Mouse (Mus musculus): ENCODE measurements around the gene Spib. TPM values are rescaled to one million over a fixed set of nuclear protein-coding genes. Genes with fewer than 3 reads are reported as not detected.

The Spib gene
- under 1 TPM in 1 of 2 experiments, not detected in 1; 0.14 TPM for total RNA-seq (2021)
- long read RNA-seq, experiment 1: 0 reads
- long read RNA-seq, experiment 2: 0 reads

DNA sequence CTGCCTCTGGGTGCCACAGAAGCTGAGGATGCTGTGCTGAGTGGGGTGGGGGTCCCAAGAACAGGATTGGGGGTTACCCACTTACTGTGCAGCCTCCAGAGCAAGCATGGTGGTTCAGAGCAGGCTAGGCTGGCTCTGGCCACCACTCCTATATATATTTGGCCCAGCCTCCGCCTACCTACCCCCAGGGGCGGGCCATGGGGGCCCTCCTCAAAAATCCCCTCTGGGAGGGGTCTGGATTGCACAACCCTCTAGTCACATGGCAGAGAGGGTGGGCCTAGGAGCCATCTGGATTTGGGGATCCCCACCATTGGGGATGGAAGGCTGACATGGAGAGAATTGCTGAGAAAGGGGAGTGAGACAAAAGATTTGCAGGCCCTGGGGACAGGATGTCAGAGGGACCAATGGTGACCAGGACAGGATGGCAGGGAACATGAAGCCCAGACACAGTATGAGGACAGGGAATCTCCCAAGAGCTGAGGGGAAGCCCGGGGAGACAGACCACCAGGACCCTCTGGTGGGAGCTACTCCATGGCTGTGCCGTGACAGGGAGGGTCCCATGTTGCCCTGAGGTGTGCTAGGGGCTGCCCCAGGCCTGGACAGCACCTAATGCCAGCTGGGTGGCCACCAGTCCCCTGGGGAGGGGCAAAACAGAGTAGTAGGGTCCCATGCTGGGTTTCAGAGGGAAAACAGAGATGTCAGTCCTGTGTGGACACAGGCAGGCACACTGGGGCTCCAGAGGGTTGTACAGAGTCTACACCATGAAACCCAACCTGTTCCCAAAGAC lies at the start of gene Spib:
Spib (minus strand) TSS at position 126 of the 787 bp plus-strand sequence.
- no peak for DNase-seq (ENCODE audit: low spot score)

DNA sequence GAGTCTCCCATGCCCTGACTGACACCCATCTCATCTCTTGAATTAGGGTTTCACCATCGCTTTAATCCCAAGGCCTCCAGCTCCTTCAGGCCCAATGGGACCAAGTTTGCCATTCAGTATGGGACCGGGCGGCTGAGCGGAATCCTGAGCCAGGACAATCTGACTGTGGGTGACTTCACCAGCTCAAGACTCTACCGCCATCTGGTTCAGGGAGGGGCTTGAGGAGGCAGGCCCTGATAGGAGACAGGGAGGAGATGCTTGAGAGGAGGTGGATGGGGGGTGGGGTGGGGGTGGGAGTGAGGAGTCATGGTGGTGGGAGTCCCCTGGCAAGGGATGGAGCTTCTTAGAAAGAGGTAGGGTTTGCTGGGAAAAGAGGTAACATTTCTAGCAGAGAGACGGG lies 49.8 kb upstream of the Spib start:
- no peak for DNase-seq (ENCODE audit: low spot score)

DNA sequence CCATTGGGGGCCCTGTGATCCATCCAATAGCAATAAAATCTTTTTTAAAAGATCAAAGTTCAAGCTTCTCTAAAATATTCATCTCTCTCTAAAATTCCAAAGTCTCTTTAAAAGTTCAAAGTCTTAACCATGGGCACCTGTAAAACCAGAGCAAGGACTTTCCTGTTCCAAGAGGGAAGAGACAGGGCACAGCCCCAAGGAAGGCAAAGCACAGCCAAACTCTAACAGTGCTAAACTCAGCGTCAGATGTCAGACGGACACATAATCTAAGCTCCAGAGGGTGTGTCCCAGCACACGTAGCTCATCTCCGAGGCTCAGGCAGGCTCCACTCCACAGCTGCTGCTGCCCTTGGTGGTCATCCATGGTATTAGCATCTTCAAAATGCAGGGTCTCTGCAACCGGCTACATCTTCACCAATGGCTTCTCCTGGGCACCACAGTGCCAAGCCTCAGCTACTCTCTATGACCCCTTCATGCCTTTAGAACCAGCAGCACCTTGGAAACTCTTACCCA lies 44.5 kb upstream of the Spib start:
- DNase-seq (ENCODE audit: low spot score): no peak

DNA sequence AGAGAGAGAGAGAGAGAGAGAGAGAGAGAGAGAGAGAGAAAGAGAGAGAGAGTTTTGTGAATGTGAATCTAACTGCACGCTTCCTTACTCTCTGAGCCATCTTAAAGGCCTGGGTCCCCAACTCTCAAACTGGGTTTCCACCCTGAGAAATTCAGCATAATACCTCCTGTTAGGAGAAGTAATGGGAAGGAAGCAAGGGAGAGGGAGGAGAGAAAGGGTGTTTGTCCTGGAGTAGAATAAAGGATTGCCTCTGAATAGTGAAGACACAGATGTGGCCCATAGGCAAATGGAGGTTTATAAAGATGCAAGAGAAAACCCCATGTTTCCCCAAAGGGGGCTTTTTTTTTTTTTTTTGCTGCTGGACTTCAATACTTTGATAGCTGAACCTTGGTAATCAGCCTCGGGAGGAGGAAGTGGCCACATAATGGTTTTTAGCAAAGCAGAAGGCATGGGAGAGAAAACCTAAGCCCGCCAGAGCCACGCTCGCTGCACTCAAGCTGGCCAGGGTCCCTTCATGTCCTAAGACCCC lies 41.1 kb upstream of the Spib start:
- no peak for DNase-seq (ENCODE audit: low spot score)

DNA sequence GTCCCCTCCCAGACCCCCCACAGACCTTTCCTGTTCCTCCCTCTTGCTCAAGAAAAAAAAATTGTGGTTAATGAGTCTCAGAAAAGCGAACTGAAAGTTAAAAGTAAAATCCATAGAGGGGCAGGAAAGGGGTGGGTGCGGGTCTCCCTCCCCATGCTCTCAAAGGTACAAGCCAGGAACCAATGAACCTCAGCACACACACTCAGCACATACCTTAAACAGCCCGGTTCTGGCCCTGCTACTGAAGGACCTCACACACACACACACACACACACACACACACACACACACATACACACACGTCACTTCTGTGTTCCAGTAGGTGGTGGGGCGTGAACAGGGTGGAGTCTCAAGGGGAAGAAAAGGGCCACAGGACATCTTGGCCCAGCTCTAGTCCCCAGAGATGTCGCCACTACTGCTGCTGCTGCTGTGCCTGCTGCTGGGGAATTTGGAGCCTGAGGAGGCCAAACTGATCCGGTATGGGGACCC lies 40.4 kb upstream of the Spib start, which contains the start of gene Napsa:
Napsa (plus strand) TSS at position 168 of the 489 bp plus-strand sequence.
- no peak for DNase-seq (ENCODE audit: low spot score)

DNA sequence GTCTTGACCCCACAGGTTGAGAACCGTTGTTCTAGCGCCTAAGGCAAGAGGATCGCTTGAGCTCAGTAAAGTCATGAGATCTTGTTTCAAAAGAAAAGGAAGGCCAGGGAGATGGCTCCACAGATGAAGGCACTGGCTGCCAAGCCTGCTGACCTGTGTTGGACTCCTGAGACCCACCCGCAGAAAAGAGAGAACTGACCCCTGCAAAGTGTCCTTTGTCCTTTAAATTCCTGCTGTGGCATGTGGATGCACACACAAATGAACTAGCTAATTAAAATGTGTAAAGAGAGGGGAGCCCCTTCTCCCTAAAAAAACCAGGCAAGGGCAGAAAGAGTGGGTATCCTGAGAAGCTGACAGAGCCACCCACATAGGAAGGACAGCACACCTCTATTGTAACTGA lies 39.9 kb upstream of the Spib start:
- no peak for DNase-seq (ENCODE audit: low spot score)

DNA sequence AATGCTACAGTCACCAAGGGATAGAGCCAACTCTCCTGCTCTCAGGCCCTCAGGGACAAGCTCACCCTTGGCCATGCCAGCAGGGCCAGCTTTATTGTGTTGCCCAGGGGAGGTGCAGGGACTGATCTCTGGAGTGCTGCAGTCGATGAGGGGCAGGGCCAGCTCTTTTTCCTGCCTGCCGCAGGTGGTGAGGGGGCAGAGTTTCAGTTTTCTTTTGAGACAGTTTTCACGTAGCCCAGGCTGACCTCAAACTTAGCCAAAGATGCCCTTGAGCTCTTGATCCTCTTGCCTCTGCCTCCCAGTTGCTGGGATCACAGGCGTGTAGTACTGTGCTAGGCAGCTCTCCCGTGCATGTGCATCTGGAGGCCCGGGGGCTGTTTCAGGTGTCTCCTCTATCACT lies 39.1 kb upstream of the Spib start:
- DNase-seq (ENCODE audit: low spot score): no peak

DNA sequence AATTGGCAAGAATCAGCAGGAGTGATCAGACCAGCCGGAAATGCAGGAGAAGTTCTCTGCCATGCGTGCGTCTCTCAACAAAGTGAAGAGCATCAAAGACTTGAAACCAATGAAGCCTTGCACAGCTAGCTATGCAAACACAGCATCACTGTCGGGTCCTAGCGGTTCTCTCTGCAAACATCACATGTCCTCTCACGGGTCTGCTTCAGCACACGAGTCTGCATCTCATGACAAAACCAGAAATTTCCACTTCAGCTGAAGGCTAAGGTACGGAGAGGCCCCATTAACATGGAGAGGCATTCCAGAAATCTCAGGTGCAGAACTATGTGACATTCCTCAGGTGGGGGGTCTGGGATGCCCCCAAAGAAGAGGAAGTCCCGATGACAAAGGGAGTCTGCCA lies 36.9 kb upstream of the Spib start:
- DNase-seq (ENCODE audit: low spot score): no peak

DNA sequence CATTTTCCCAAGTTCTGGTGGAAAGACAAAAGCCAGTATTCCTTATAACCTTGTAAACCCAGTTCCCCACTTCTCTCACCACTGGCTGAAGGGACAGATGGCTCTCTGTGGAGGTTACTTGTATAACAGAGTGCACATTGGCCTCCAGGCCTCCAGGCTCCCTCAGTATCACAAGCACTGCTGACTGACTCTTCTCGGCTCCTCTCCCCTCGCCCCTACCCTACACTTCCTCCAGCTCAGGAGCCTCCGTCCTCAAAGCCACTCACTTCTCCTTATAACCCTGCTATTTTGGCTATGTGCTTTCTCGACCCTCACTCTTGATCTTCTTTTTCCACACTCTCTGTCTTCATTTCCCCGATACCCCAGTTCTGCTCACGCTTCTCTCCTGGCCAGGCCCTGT lies 33.5 kb upstream of the Spib start:
- no peak for DNase-seq (ENCODE audit: low spot score)

DNA sequence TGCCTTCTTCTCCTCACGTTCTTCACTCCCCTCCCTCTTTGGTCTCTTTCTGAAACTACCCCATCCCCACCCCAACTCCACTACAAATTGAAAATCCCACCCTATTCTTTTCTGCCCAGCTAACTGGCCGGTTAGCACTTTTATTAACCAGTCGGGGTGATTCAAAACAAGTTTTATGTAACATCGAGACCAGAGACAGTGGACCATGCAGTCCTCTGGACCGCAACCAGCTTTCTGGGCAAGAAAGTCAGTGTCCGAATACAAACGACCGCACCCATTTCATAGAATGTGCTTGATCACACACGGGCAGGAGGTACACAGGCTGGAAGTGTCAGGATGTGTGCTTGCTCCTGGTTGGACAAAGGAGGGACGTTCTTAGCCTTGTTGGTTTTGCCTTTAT lies 32.6 kb upstream of the Spib start:
- no peak for DNase-seq (ENCODE audit: low spot score)

DNA sequence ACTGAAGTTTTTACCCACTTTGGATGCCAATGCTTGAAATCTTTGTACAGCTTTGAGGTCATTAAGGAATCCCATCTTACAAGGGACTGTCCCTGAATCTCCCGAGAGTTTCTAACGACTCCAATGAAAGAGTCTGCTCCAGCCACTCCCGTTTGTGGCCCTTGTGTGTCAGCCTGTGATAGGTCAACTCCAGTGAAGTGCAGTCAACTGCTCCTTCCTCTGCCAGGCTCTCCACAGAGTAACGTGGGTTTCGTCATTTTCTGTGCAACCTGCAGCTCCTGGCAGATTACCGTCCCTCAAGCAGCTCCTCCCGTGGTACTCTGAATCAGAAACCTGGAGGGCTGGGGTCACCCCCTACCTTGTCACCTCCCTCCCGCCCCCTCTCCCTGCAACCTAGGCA lies 31.4 kb upstream of the Spib start:
- no peak for DNase-seq (ENCODE audit: low spot score)

DNA sequence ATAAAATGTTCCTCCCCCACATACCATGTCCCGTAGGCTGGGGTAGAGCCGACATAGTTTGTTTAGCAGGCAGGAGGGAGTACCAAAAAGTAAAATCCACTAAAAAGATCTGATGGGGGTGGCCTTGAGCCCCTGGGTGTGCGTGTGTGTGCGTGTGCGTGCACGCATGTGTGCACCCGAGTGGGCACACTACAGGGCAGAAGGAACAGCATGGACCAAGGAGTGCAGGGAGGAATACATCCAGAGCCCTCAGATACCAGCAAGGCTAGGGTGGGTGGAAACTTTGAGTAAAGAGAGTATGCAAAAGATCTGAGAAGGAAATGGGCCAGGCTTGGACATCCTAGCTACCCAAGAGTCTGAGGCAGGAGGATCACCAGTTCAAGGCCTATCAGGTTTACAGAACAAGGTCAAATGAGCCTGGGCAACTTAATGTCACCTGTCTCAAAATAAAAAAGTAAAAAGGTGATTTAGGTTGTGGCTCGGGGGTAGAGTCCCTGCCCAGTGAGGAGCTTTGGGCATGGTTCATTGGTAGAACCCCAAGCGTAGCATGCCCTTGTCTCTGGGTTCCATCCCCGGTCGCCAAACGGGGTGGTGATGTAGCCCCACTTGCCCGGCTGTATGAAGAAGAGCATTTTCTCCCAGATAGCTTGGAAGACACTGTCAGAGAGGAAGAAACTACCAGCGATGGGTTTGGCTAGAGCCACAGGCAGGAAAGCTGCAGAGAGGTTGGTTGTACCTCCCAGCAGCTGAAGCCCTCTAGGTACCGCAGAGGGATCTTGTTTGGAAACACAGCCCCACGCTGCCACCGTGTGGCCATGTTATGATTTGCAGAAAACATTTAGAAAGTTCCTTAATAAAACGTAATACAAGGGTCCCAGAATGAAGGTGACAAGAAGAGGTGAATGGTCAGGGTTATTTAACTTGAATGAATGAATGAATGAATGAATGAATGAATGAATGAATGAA lies 28.8 kb upstream of the Spib start:
- DNase-seq (ENCODE audit: low spot score): peak; percentile 75

DNA sequence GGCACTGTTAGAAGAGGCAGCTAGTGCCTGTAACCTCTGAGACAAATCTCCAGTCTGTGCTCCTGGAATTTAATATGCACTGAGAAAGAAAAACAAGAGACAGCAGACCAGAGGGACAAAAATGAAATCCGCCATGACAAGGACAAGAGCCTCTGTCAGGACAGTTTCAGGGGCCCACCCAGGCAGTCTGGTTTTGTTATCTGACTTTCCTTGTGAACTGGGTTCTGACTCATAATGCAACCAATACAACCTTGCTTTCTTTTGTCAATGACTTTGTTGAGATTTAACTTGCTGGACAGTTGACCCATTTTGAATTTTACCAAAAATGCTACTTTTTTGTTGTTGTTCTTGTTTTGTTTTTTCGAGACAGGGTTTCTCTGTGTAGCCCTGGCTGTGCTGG lies 25.8 kb upstream of the Spib start:
- DNase-seq (ENCODE audit: low spot score): no peak

DNA sequence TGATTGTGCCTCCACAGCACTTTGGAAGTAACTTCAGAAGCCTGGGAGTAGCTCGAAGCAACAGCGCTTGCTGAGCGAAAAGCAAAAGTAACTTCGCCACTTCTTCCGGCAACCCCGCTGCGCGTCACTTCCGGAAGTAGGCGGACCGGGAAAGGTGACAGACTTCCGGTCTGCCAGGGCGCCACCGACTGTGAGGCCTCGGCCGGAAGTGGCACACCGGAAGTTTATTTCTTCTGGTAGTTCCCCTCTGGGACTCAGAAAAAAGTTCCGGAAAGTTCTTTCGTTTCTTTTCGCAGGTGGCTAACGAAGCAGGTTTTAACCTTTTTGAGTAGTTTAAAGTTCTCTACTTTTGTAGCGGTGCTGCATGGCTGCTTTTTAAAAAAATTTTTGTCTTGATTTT lies 22.0 kb upstream of the Spib start, which contains the start of gene Nr1h2:
Nr1h2 (minus strand) TSS at position 126 of the 400 bp plus-strand sequence.
- peak; percentile 97 for DNase-seq (ENCODE audit: low spot score)

DNA sequence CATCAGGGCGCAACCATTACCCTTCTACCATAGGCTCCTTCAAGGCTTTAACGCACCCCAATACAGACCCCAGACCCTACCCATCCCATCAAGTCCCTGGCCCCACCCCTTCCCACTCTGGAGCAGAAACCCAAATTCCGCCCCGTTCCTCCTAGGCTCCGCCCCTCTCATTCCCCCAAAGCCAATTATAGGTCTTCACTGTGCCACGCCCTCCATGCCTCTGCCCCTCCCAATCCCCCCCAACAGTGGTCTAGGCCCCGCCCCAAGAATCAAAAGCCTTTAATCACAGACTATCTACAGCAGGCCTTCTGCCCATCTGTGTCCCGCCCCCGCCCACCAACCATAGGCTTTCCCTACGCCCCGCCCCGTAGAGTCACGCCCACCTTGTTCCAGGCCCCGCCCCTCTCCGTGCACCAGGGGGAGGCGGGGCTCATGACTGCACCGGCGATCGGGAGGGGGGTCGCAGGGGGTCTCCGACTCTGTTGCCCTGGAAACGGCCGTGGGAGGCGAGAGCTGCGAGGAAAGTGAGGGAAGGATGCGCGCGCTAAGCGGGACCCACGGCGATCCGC lies 21.4 kb upstream of the Spib start:
- DNase-seq (ENCODE audit: low spot score): peak; percentile 79

DNA sequence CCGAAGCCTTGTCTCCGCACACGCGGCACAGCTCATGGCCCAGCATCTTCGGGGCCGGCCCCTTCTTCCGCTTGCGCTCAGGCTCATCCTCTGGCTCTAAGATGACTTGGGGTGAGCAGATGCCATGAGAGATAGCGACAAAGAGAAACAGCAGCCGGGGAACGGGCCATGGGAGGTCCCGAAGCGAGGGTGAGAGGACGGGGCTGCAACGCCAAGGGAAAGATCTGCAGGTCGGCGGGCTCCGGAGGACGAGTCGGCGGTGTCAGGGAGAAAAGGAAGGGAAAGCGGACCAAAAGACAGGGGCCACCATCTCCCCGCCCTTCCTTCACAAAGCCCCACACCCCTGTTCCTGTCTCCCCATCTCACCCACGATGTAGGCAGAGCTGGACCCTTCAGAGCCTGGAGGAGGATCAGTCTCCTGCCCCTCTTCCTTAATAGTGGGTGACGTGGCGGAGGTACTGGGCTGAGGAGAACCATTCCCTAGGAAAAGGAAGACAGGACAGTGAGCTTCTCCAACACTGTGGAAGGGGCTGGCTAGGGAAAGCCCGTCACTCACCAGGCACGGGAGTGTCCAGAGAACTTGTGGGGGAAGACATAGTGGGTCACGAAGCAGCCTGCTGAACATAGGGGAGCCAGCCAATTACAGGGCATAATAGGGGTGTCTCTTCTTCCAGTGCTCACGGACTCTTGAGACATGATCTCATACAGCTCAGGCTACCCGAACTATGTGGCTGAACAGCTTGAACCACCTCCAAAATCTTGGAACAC lies 20.5 kb upstream of the Spib start:
- no peak for DNase-seq (ENCODE audit: low spot score)

DNA sequence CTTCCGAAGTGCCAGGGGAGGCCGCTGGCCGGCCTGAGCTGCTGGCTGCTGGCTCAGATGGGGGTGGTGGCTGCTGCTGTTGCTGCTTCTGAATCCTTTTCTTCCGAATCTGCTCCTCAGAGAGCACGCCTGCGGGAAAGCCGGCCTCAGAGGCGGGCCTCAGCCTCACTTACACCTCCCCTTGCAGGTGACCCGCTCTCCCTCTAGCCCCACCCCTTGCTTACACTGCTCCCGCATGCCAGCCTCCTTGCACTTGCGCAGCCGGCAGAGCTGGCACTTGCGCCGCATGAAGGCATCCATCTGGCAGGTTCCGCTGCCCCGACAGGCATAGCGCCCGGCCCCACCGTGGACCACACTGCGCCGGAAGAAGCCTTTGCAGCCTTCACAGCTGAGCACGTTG lies 19.9 kb upstream of the Spib start:
- DNase-seq (ENCODE audit: low spot score): no peak

DNA sequence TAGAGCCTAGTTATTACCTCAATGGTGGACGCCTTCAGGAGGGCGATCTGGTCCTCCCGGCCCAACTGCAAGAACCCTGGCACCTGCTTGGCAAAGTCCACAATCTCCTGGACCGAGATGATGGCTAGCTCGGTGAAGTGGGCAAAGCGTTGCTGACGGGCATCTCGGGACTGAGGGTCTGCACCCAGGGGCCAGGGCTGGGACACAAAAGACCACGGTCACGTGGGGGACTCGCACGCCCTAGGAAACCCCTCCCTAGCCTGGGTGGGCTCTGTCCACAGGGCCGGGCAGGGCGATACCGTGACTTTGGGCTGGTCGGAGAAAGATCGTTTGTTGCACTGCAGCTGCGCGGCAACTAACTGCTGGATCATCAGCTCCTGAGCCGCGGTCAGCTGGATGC lies 19.4 kb upstream of the Spib start:
- no peak for DNase-seq (ENCODE audit: low spot score)

DNA sequence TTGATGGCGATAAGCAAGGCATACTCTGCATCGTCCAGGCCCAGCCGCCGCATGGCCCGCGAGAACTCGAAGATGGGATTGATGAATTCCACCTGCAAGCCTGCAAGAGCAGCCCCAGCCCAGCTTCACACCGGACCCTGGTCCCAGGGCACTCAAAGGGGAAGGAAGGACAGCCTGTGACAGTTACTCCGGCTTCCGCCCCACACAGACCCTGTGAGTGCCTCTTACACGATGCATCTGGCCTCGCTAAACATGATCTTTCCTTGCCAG lies 18.5 kb upstream of the Spib start:
- no peak for DNase-seq (ENCODE audit: low spot score)

DNA sequence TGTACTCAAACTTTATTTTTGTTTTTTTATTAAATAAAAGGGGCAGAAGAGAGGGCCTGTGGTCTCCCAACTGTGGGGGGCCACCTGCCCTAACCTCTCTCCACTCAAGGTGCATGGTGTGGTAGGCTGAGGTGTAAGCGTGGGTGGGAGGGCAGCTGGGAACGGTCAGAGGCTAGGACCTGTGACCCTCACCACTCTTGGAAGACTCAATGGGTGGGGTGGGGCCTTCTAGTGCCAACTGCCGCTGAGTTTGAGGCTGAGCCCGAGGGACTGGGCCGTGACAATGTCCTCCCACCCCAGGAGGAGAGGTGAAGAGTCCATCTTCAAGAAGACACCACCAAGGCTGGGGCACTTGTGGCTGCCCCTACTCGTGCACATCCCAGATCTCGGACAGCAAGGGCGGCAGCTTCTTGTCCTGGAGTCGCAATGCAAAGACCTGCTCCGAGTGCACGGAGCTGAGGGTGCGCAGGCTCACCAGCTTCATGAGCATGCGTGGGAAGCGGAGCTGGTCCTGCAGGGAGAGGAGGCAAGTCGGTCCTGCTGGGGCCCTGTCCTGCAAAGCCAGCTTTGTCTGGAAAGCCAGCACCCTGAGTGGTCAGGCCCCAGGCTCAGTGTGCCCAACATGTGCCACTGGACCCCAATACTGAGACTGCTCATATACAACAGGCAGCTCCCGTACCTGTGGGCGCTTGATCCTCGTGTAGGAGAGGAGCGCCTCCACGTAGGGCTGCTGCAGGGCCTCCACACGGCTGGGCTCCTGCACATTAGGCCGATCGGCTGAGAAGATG lies 17.9 kb upstream of the Spib start:
- DNase-seq (ENCODE audit: low spot score): no peak

Measured in gastrocnemius, adult 18-20 months (tissue).